Mouse (Mus musculus) frontal cortex, postnatal 36 days (tissue): ENCODE measurements at regions not wholly inside any gene's neighbourhood (a gene's known extent, or its start where the extent isn't known, plus 50 kb on each side); places are given as distances from the start of the nearest gene placed in this dataset.
A peak's percentile ranks its signal among the peaks of the same experiment; 100 is the strongest.

Source experiments
- DNase-seq, 2 experiments: peaks; one replicate each; pipeline ENCODE4 v3.0.0; 2022; ENCODE audit warnings: low spot score in 2 of 2

DNA sequence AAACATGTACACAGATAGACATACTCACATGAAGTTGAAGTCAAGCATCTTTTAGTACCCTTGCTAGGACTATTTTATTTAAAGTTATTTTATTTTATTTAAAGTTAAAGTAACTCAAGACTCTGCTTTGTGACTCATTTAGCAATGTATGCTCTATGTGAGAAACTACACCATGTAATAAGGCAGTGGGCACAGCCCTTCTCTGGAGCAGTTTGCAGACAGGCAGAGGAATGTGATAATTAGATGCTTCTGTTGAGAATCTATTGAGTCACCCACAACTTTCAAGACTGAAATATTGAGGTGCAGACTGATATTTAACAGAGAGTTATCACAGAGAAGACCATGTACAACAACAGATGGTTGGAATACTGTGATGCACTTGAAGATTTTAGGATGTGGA lies 825.2 kb upstream of the Cntn5 start:
- peak; percentile 1 to 20 for DNase-seq

DNA sequence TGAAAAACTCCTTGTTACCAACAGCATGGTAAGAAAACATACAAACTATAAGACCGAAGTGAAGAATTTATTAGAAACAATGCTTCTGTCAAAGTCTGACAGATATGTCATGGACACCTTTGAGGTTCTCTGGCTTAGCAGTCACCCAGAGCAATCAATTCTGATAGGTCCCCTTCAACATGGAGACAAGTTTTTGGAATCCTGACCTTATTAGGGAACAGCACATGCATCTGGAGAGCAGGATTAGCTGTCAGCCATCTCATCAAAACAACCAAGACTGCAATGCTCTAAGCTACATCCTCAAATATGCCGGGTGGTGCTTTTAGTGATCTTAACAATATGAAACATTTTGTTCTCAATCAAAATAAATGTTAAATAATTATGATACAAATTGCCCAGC lies 817.2 kb upstream of the Cntn5 start:
- no peak for DNase-seq

DNA sequence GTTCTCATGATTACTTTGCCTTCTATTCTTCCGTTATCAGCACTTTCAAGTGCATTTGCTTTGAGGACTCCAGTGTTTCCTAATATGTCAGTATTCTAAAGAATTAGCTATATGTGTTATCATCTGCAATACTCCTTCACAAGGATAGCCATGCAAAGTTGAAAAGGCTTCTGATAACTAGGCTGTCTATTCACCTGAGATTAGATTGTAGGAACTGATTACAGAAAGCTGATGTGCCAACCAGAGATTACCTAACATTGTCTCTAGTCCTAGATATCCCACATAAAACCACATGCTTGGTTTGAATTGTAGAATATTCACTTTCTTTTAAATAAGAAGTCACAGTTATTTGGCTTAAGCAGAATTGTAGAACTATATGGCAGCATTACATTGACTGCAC lies 800.1 kb upstream of the Cntn5 start:
- no peak for DNase-seq

DNA sequence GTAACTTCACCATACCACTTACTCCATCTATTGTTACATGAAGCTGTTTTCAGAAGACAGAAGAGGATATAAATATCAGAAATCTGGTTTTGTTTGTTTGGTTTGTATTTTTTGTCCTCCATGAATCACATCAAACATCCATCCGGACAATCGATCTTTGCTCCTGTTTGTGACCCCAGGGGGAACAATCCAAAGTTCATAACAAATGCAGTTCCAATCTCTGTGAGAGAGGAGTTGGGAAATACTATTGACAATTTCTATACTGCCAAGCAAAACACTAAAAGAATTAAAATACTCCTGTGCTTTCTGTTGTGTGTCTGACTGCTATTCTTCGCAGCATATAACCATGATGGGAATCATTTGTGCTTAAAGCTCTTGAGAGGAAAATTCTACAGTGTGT lies 798.6 kb upstream of the Cntn5 start:
- no peak for DNase-seq

DNA sequence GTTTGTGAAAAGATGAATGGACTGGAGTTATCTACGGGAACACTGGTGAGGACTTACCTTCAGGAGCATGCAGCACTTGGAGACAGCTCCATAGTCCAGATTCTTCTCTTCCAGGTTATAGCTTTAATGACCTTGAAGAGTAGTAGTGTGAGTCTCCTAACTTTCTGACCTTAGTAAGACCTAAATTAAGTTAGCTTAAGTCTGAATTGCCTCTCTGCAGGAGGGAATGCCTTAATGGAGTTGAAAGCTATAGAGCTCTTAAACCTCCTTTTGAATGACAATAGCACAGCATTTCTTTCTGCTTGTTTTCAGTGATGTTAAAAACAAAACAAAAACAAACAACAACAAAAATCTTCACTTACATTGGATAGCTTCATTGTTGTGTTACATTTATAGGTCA lies 788.9 kb upstream of the Cntn5 start:
- no peak for DNase-seq

DNA sequence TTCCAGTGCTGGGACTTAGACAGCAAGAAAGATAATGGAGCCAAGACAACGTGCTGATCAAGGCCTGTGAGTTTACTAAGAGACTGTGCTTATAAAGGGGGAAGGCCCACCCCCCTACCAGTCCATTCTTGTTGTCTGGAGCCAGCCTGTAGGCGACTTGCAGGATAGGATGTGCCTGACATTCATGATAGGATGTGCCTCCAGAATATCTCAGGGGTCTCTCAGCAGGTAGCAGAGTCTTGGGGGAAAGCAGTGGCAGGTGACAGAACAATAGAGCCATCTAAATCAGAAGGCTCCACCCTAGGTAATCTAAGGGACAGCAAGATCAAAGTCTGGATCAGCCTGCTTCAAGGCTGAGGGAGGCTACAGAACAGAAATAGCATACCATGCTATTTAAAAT lies 782.5 kb upstream of the Cntn5 start:
- no peak for DNase-seq

DNA sequence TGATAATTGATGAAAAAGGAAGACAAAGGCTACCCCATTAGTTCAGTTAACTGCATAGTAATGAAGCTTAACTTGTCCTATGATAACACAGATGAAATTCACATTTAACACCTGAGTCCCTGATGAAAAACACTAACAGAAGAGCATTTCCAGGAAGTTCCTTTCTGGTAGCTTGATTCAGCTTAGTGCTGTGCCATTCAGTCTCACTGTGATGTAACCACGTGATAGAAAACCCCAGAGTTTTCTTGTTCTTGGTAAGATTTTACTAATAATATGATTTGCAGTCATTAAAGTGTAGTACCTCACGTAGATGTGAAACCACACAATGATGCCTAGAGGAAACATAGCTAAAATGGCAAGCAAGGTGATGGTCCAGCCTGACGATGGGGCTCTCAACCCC lies 767.4 kb upstream of the Cntn5 start:
- DNase-seq = no peak

DNA sequence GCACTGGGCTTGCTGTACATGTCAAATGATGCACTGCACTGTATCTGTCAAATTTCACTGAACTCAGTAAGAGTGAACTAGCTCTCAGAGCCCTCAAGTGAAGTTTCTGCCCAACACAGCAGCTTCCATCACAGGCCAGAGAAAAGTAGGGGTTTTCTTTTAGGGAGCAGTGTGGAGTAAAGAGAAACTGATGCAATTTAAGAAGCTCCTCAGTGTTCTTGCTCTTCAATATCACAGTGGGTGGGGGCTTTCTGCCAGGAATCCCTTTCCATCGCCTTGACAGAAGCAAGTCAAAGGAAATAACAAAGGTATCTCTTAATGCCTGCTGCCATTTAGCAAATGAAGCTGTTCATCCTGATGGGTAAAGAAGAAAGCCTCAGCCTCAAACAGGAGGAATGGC lies 766.7 kb upstream of the Cntn5 start:
- DNase-seq = no peak

DNA sequence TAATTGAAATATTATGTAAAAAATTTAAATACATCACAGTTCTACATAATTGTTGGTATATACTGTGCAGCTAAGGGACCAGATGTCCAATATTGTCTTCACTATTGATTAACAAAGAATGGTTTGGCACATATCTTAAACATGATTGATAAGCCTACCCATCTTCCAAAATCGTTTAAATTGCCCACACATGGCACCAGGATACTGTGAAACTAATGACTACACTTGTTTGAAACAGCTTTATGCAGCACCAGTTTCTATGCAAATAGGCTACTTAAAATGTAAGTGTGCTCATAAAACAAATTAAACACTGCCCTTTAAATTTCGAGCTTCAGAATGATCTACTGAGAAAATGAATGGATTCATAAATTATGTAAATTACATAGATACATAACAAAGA lies 724.9 kb upstream of the Cntn5 start:
- DNase-seq = no peak

DNA sequence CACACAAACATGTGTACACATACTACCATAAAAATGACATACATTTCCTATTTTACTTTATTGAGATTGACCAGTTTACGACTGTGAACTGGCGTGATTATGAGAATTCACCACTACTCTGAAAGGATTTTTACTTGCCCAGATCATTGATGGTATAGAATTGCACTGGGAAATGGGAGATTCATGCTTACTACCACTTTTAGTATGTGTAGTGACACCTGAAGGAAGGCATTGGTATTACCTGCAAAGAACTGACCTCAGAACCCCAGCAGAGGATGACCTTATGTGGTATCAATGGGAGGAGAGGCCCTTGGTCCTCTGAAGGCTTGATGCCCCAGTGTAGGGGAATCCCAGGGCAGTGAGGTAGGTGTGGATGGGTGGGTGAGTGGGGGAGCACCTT lies 699.8 kb upstream of the Cntn5 start:
- no peak for DNase-seq

DNA sequence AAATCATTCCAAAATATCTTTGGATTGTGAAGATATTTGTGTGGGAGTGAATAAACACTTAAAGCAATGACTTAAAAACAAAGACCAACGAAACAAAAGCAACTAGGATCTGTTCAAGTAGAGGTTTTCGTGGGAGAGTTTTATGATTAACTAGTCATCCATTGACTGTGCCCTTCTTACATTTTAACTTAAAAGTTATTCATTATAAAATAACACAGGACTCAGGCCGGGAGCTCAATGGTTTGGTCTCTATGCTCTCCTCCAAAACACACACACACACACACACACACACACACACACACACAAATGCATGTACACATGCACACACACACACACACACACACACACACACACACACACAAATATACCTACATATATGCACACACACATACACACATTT lies 699.3 kb upstream of the Cntn5 start:
- no peak for DNase-seq

DNA sequence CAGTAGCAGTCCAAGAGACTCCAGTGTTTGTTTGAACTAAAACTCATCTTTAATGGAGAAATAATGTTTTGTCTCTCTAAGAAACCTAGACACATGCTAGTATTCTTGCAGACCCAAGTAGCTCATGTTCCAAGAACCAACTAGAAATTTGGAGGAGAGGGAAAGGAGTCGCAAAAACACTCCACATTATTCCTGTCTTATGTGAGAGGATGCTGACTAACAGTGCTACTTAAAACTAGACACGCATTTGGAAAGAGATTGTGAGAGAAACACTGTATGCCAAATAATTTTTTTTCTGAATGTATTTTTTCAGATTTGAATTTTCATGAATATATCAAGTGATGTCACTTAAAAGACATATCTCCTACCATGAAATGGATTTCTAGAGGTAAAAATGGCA lies 698.3 kb upstream of the Cntn5 start:
- peak in 1 of 2 experiments; percentile 3 for DNase-seq

DNA sequence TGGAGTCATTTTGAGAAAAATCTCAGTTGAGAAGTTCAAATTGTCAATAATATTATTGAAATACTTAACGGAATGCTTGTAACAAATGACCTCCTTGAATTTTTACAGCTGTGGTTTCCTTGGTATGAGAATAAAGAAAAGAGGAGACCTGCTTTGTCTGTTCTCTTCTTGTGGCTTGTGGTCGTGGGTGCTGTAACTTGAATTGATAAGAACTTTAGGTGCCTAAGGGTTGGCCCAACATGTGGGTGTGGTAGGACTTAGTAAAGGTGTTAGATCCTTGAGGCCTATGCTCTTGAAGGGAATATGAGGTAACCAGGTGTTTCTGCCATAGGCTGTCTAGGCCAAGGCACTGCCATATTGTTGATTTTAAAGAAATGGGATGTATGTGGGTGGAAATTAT lies 674.4 kb upstream of the Cntn5 start:
- DNase-seq = no peak

DNA sequence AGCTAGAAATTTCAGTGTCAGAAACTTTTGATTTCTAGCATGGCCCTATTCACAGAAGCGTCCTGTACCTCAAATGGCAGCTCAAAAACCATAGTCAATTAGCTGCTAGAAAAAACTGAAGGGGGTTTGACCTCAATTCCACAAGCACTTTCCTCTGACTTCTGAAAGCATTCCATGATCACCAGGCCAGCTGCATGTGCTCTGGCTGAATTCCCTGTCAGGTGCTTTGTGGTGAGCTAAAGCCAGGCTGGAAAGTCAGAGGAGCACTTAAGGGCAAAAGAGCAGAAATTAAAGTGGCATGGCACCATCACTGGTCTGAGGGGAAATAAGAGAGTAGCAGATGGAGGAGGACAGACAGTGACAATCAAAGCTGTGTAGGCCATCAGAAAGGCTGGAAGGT lies 658.3 kb upstream of the Cntn5 start:
- no peak for DNase-seq

DNA sequence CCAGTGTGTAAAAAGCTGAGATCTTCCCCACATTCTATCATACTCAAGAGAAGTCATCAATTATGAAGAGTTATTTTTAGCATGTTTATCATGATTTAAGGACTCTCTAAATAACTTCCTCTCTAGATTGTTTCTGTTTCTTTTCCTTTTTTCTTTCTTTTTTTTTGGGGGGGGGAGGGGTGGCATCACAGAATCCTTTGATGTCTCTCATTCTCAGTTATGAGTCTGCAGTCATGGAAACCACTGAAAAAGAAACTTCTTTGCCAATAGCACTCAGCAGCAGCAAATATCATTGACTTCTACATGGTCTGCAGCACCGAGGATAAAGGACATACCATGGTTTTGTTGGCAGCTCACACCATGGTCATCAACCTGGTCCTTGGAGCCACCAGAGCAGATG lies 654.8 kb upstream of the Cntn5 start:
- no peak for DNase-seq

DNA sequence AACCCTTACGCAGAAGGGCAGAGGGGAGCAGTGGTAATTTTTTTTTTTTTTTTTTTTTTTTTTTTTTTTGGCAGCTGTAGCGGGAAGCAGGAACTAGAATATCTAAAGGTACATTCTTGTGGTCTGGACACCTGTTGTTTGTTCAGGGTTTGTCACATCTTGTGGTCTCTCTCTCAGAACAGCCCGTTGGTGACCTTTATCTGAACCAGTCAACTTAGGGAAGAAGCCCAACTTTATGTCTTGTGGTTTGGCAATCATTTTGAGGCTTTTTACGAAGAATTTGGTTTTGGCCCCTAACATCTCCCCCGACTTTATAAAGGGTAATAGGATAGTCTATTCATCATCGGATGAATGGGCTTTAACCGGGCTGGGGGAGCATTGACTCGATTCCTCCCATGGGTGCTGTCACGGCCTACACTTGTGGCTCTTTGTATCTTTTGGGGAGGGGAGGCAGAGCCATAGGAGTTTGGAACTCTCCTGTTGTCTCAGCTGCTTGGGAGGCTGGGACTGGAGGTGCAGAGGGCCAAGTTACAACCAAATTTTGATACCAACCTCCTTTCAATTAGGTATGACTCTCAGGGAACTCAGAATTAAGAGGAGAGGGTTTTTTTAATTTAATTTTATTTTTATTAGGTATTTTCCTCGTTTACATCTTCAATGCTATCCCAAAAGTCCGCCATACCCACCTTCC lies 609.4 kb upstream of the Cntn5 start:
- DNase-seq = no peak
